Mouse (Mus musculus) liver, adult 2 months (tissue): ENCODE data around the gene AC170998.1.

Experiments
- CTCF ChIP-seq: fragments of 200-500 bp; IDR thresholded peaks from 2 replicates; pipeline ENCODE4 v1.5.1; 2011; ENCODE audit warnings: low read depth, low read length, control low read depth
- POLR2A ChIP-seq: fragments of 200-500 bp; IDR thresholded peaks from 2 replicates; pipeline ENCODE4 v1.6.1; 2011; ENCODE audit warnings: low read length, control low read depth; ENCODE audit not compliant: insufficient read depth; ENCODE audit errors: extremely low read depth

- TF ChIP-seq CTCF (no peak), POLR2A (no peak)
These were observed 41.3 kb upstream of the AC170998.1 start for GRCm38 (mm10) chr17:28684631-28685030.
